ENCODE assay signal across 19 mouse cellular contexts in the genomic region with DNA sequence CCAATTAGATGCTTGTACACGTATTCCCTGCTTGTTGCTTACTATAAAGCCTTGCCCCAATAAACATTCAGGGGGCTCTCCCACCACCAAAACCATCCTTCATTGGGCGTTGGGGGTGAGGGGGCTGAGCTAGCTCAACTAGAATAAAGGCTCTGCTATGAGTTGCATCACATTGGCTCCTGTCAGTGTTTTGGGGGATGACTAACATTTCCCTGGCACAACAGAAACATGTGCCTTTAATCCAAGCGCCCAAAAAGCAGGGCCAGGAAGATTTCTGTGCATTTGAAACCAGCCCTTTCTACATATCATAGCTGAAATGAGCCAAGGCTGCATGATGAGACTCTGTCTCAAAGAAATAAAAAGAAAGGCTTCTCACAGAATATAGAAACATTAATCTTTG.
"Had no signal": no experiment of that assay in that cellular context is flagged by ENCODE, and none has a peak within 500 bp of the region (broad histone marks: within the 10 kb centered on the region; RNA-seq: fewer than 3 reads in every experiment).

No protein-coding gene starts in this region.

- H3K9me3 ChIP-seq: limb, embryonic 10.5 days; limb, embryonic 13.5 days; liver, embryonic 12.5 days; liver, embryonic 15.5 days; lung, embryonic 15.5 days had no signal

- H3K27me3 ChIP-seq: limb, embryonic 13.5 days; liver, embryonic 12.5 days; liver, embryonic 15.5 days; lung, embryonic 15.5 days had no signal

- H3K27ac ChIP-seq: left cerebral cortex, adult 2 months; limb, embryonic 10.5 days; limb, embryonic 13.5 days; liver, embryonic 12.5 days; liver, embryonic 15.5 days; lung, embryonic 15.5 days had no signal

- H3K4me2 ChIP-seq: limb, embryonic 13.5 days; liver, embryonic 12.5 days; liver, embryonic 15.5 days; lung, embryonic 15.5 days; midbrain, embryonic 11.5 days had no signal

- H3K36me3 ChIP-seq: limb, embryonic 10.5 days; limb, embryonic 13.5 days; liver, embryonic 12.5 days; liver, embryonic 15.5 days; lung, embryonic 15.5 days had no signal

- DNase-seq: kidney, adult 8-10 months; kidney, postnatal 14 days; kidney, postnatal 4 days; layer of hippocampus, postnatal 36 days; liver; lung, adult 18-20 months; lung, postnatal 14 days; lung, postnatal 4 days; midbrain, embryonic 14.5 days; thymus, adult 2 months; thymus, postnatal 14 days; thymus, postnatal 4 days had no signal

- H3K9ac ChIP-seq: limb, embryonic 13.5 days; liver, embryonic 12.5 days; liver, embryonic 15.5 days; lung, embryonic 15.5 days had no signal

- H3K4me3 ChIP-seq: left cerebral cortex, adult 2 months; limb, embryonic 10.5 days; limb, embryonic 13.5 days; liver, embryonic 12.5 days; liver, embryonic 15.5 days; lung, embryonic 15.5 days had no signal

- ATAC-seq: liver, embryonic 12.5 days had no signal

- H3K4me1 ChIP-seq: limb, embryonic 10.5 days; limb, embryonic 13.5 days; liver, embryonic 12.5 days; liver, embryonic 15.5 days; lung, embryonic 15.5 days had no signal
